Mouse (Mus musculus) forebrain, embryonic 15.5 days (tissue): ENCODE measurements around the gene Itih2. TPM values are rescaled to one million over a fixed set of nuclear protein-coding genes. Genes with fewer than 3 reads are reported as not detected.
A peak's percentile ranks its signal among the peaks of the same experiment; 100 is the strongest.

Source experiments
- ATAC-seq: fragments of 200-750 bp; cut with Nextera tagmentation; replicated peaks from 2 replicates; pipeline ENCODE4 v1.8.0; 2017; ENCODE audit warnings: mild to moderate bottlenecking, moderate TSS enrichment, moderate library complexity
- H3K27ac ChIP-seq: fragments of 300-500 bp; sonication (generic); replicated peaks from 2 replicates; pipeline ENCODE4 v1.5.1; 2015; ENCODE audit warnings: mild to moderate bottlenecking, inconsistent platforms
- H3K27me3 ChIP-seq: fragments of 300-500 bp; sonication (generic); 2 replicates; pipeline ENCODE4 v1.6.1; 2015; ENCODE audit warnings: inconsistent platforms
- H3K36me3 ChIP-seq: fragments of 300-500 bp; sonication (generic); 2 replicates; pipeline ENCODE4 v1.6.1; 2015; ENCODE audit warnings: mild to moderate bottlenecking, inconsistent platforms
- H3K4me1 ChIP-seq: fragments of 300-500 bp; sonication (generic); 2 replicates; pipeline ENCODE4 v1.6.1; 2015; ENCODE audit warnings: inconsistent platforms
- H3K4me2 ChIP-seq: fragments of 300-500 bp; sonication (generic); replicated peaks from 2 replicates; pipeline ENCODE4 v1.6.1; 2015; ENCODE audit warnings: mild to moderate bottlenecking, inconsistent platforms
- H3K4me3 ChIP-seq: fragments of 300-500 bp; sonication (generic); 2 replicates; pipeline ENCODE4 v1.5.1; 2015; ENCODE audit warnings: mild to moderate bottlenecking, inconsistent platforms
- H3K9ac ChIP-seq: fragments of 300-500 bp; sonication (generic); replicated peaks from 2 replicates; pipeline ENCODE4 v1.6.1; 2015; ENCODE audit warnings: mild to moderate bottlenecking, inconsistent platforms
- H3K9me3 ChIP-seq: fragments of 300-500 bp; sonication (generic); 2 replicates; pipeline ENCODE4 v1.6.1; 2016; ENCODE audit warnings: inconsistent platforms
- WGBS: fragments of 180-500 bp; shearing (Covaris S2); methylation state at CpG from one replicate; pipeline ENCODE4 v1.1.7; 2015; ENCODE audit warnings: mixed read lengths; 5-methylcytosine and 5-hydroxymethylcytosine counted together
- polyA plus RNA-seq: library from polyadenylated mRNA; unstranded; fragments of >200 nt; fragmentation: Nextera tagmentation; extraction: Ambion mirVana; gene quantifications from 2 replicates; pipeline ENCODE4 v1.2.1, GENCODE M21; 2015

Itih2 gene
- polyA plus RNA-seq, 1 experiment from 2014 or later = 1.4 TPM

- H3K36me3 ChIP-seq = no peaks in the 10 kb centered on the region
- H3K4me1 ChIP-seq = no peaks in the 10 kb centered on the region
- ATAC-seq = no peak
- no peak overlapping the region for H3K4me3 ChIP-seq
- no peaks in the 10 kb centered on the region for H3K27me3 ChIP-seq
- 71% methylated on average over 5 of the region's 5 CpGs for WGBS
- H3K4me2 ChIP-seq = no peak overlapping the region
- no peaks in the 10 kb centered on the region for H3K9me3 ChIP-seq
- no peak overlapping the region for H3K9ac ChIP-seq
- H3K27ac ChIP-seq = no peak overlapping the region
Observed at GRCm38 (mm10) chr2:10140456-10140855, 9.3 kb upstream of the Itih2 start.

DNA sequence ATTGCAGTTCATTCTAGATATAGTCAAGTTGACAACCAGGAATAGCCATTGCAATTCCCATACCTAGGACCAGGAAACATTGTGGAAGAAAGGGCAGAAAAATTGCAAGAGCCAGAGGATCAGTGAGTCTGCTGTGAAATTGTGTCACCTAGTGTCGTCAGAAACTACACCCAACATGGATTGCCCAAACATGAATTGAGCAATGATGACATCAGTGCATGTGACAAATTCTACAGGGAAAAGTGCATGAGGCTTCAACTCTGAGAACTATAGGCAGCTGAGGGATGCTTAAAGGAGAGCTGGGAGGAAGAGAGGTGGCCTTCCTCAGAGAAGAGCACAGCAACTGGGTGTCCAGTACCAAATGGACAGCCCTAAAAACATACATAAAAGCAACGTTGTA, 6.1 kb upstream of the Itih2 start:
- Histone ChIP-seq H3K4me3 (no peak overlapping the region), H3K27me3 (no peaks in the 10 kb centered on the region), H3K9me3 (no peaks in the 10 kb centered on the region), H3K4me2 (no peak overlapping the region), H3K4me1 (no peaks in the 10 kb centered on the region), H3K9ac (no peak overlapping the region), H3K36me3 (no peaks in the 10 kb centered on the region), H3K27ac (no peak overlapping the region)
- WGBS = 88% methylated on average over 2 of the region's 2 CpGs
- ATAC-seq = no peak

- Histone ChIP-seq H3K4me2 (no peak overlapping the region), H3K9me3 (no peaks in the 10 kb centered on the region), H3K27ac (no peak overlapping the region), H3K36me3 (no peaks in the 10 kb centered on the region), H3K27me3 (no peaks in the 10 kb centered on the region), H3K9ac (no peak overlapping the region), H3K4me3 (no peak overlapping the region), H3K4me1 (no peaks in the 10 kb centered on the region)
- 88% methylated on average over 6 of the region's 6 CpGs for WGBS
- no peak for ATAC-seq
Observed at GRCm38 (mm10) chr2:10133941-10134340, 2.7 kb upstream of the Itih2 start.

DNA sequence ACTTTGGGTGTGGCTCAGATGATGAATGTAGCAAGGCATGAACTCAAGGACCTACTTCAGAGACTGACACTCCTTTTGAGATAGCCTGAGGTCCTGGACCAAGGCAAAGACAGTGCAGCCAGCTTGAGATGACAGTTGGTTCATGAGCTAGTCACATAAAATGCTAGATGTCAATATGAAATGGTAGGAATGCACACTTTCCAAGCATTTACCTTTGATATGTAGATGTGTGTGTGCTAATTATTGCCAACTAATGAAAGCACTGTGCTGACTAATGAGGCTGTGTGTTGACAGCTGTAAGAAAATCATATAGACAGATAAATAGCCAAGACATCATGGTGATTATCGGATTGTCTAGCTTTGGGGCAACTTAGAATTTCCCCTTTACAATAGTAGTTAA, 932 bp upstream of the Itih2 start:
- Histone ChIP-seq H3K4me2 (no peak overlapping the region), H3K4me1 (no peaks in the 10 kb centered on the region), H3K9me3 (no peaks in the 10 kb centered on the region), H3K9ac (no peak overlapping the region), H3K4me3 (no peak overlapping the region), H3K27me3 (no peaks in the 10 kb centered on the region), H3K27ac (no peak overlapping the region), H3K36me3 (no peaks in the 10 kb centered on the region)
- WGBS = 32% methylated on average over 1 of the region's 1 CpGs
- 0 out of 2 replicates have a peak, but pooled peaks have one; percentile 23 for ATAC-seq

DNA sequence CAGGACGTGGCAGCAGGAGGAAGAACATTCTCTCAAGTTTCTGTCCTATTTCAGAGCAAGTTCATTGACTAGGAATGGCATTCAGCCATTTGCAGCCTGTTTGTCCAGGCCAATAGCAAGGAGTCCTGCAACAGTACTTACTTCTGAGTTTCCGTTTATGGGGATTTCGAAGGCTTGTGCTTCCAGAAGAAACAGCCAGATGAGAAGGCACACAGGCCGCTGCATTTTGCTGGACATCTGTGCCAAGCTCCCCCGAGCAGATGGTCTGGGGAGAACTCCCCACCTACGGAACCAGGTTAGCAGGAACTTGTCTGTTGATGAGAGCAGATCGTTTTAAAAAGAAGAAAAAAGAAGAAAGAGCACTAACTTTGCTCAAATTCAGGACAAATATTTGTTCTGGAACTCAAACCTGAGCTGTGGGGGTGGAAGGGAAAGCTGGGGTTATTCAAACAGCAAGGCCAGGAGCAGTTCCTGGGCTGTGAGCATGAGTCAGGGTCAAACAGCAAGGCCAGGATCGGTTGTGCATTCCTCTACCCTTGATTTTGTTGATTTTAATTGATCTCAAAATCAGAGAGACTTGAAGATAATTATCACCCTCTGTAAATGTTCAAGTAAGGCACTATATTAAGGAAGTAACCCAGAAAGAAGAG, 730 bp downstream of the Itih2 start:
- Histone ChIP-seq H3K27me3 (no peaks in the 10 kb centered on the region), H3K9me3 (no peaks in the 10 kb centered on the region), H3K4me1 (no peaks in the 10 kb centered on the region), H3K4me2 (no peak overlapping the region), H3K27ac (no peak overlapping the region), H3K4me3 (no peak overlapping the region), H3K9ac (no peak overlapping the region), H3K36me3 (no peaks in the 10 kb centered on the region)
- WGBS = 79% methylated on average over 8 of the region's 8 CpGs
- ATAC-seq = no peak

DNA sequence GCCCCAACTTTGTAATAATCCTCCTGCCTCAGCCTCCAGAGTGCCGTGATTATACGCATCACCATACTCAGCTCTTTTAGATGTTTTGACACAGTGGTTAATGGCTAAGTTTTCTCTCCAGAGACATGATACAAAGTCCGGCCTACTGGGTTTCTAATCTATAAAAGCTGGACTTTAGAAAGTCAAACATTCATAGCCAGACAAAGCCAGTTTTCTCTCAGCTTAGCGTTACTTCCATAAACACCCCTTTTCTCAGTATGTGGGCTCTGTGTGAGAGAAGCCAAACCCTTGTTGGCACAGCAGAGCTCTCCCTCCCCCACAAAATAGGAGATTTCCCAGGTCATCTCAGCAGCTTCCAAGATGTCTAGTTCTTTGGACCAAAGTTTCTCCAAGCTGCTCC, 2.6 kb downstream of the Itih2 start:
- Histone ChIP-seq H3K36me3 (no peaks in the 10 kb centered on the region), H3K9ac (no peak overlapping the region), H3K4me2 (no peak overlapping the region), H3K4me3 (no peak overlapping the region), H3K9me3 (no peaks in the 10 kb centered on the region), H3K4me1 (no peaks in the 10 kb centered on the region), H3K27ac (no peak overlapping the region), H3K27me3 (no peaks in the 10 kb centered on the region)
- 84% methylated on average over 4 of the region's 4 CpGs for WGBS
- ATAC-seq = no peak

DNA sequence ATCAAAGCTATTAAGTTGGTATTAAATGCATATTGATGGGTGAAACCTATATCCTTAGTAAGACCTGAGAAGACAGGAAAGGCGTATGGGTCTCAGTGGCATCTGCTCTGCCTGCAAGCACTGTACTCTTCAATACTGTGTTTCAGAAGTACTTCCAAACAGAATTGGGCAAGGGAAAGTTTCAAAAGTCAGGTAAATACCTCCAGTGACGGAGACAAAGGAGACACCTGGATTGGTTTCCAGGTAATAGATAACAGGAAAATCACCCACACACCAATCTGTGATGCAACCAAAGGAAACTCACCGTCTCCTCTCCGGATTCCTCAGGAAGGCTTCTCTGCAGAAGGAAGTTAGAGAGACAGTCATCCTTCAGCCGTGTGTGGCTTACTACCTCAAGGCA, 3.7 kb downstream of the Itih2 start:
- Histone ChIP-seq H3K4me1 (no peaks in the 10 kb centered on the region), H3K4me2 (no peak overlapping the region), H3K9me3 (no peaks in the 10 kb centered on the region), H3K27ac (no peak overlapping the region), H3K4me3 (no peak overlapping the region), H3K9ac (no peak overlapping the region), H3K27me3 (no peaks in the 10 kb centered on the region), H3K36me3 (no peaks in the 10 kb centered on the region)
- no peak for ATAC-seq
- WGBS = 90% methylated on average over 5 of the region's 5 CpGs

GRCm38 (mm10) chr2:10126122-10126521, 5.1 kb downstream of the Itih2 start:
- no peak for ATAC-seq
- H3K4me3 ChIP-seq = no peak overlapping the region

DNA sequence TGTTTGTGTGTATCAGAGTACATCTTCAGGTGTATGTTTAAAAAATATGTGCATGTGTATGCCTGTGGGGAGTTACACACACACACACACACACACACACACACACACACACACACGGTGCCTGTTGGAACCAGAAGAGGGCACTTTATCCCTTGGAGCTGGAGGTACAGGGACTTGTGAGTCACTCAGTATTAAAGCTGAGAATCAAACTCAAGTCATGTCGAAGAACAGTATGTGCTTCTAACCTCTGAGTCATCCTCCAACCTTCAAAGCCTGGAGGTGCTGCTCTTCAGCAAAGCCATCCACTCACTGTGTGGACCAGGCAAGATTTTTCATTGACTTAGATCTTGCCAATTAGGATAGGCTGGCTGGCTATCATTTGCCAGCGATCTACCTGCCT, 9.4 kb downstream of the Itih2 start:
- WGBS = 72% methylated on average over 3 of the region's 3 CpGs
- Histone ChIP-seq H3K9me3 (no peaks in the 10 kb centered on the region), H3K4me2 (no peak overlapping the region), H3K4me1 (no peaks in the 10 kb centered on the region), H3K27ac (no peak overlapping the region), H3K9ac (no peak overlapping the region), H3K27me3 (no peaks in the 10 kb centered on the region), H3K4me3 (no peak overlapping the region), H3K36me3 (no peaks in the 10 kb centered on the region)
- ATAC-seq = no peak

More at GRCm38 (mm10) chr2:10126122-10126521, 5.1 kb downstream of the Itih2 start:
- Histone ChIP-seq H3K27me3 (no peaks in the 10 kb centered on the region), H3K4me2 (no peak overlapping the region), H3K9ac (no peak overlapping the region), H3K4me1 (no peaks in the 10 kb centered on the region), H3K9me3 (no peaks in the 10 kb centered on the region), H3K36me3 (no peaks in the 10 kb centered on the region), H3K27ac (no peak overlapping the region)
- 93% methylated on average over 4 of the region's 4 CpGs for WGBS

GRCm38 (mm10) chr2:10119276-10119675, 11.9 kb downstream of the Itih2 start:
- Histone ChIP-seq H3K4me2 (no peak overlapping the region), H3K9me3 (no peaks in the 10 kb centered on the region), H3K9ac (no peak overlapping the region), H3K36me3 (no peaks in the 10 kb centered on the region), H3K27ac (no peak overlapping the region), H3K4me3 (no peak overlapping the region), H3K27me3 (no peaks in the 10 kb centered on the region), H3K4me1 (no peaks in the 10 kb centered on the region)
- 86% methylated on average over 8 of the region's 8 CpGs for WGBS
- no peak for ATAC-seq

- Histone ChIP-seq H3K9ac (no peak overlapping the region), H3K36me3 (no peaks in the 10 kb centered on the region), H3K4me3 (no peak overlapping the region), H3K27me3 (no peaks in the 10 kb centered on the region), H3K9me3 (no peaks in the 10 kb centered on the region), H3K4me1 (no peaks in the 10 kb centered on the region), H3K27ac (no peak overlapping the region), H3K4me2 (no peak overlapping the region)
- WGBS = 63% methylated on average over 1 of the region's 1 CpGs
- ATAC-seq = no peak
Observed at GRCm38 (mm10) chr2:10118751-10119150, 12.4 kb downstream of the Itih2 start.

GRCm38 (mm10) chr2:10108535-10109189, 22.5 kb downstream of the Itih2 start:
- WGBS = 77% methylated on average over 6 of the region's 6 CpGs
- Histone ChIP-seq H3K4me2 (no peak overlapping the region), H3K36me3 (no peaks in the 10 kb centered on the region), H3K9me3 (no peaks in the 10 kb centered on the region), H3K4me3 (no peak overlapping the region), H3K27me3 (no peaks in the 10 kb centered on the region), H3K4me1 (no peaks in the 10 kb centered on the region), H3K27ac (no peak overlapping the region), H3K9ac (no peak overlapping the region)
- ATAC-seq = no peak

- Histone ChIP-seq H3K4me1 (no peaks in the 10 kb centered on the region), H3K27ac (no peak overlapping the region), H3K27me3 (no peaks in the 10 kb centered on the region), H3K4me3 (no peak overlapping the region), H3K4me2 (no peak overlapping the region), H3K36me3 (no peaks in the 10 kb centered on the region), H3K9ac (no peak overlapping the region), H3K9me3 (no peaks in the 10 kb centered on the region)
- WGBS = 44% methylated on average over 6 of the region's 6 CpGs
- ATAC-seq = peak; percentile 46
Observed at GRCm38 (mm10) chr2:10101180-10101579, 30.0 kb downstream of the Itih2 start.
